Mouse (Mus musculus) spleen, adult 2 months (tissue): ENCODE data around the gene Pitpnb.

Source experiments
- CTCF ChIP-seq: fragments of 200-500 bp; IDR thresholded peaks from 2 replicates; pipeline ENCODE4 v1.5.1; 2011; ENCODE audit warnings: mild to moderate bottlenecking, inconsistent platforms; ENCODE audit not compliant: insufficient read depth, insufficient read length, insufficient replicate concordance; ENCODE audit errors: extremely low read depth
- POLR2A ChIP-seq: fragments of 200-500 bp; IDR thresholded peaks from 2 replicates; pipeline ENCODE4 v1.6.1; 2011; ENCODE audit warnings: low read depth, low read length, inconsistent platforms

GRCm38 (mm10) chr5:111313833-111314232 lies 16.7 kb upstream of the Pitpnb start:
- TF ChIP-seq POLR2A (no peak), CTCF (no peak)
